Mouse (Mus musculus): Measurements from ENCODE around the gene Samd13.

Gene Samd13

DNA sequence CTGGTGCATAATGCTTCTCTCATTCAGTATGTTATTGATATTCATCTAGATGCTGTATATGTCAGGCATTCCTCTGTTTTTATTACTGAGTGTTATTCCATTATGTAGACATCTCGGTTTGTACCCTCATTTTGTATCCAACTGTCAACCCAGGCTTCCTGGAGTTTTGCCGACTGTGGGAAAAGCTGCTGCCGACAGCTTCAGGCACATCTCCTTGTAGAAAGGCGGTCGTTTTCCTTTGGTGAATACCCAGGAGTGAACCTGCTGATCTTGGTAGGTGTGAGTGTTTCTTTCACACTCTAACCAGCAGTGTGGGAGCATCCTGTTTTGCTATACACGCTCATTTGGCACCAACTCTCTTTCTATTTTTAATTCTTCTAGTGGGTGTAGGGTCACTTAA lies 24.4 kb downstream of the Samd13 start:
- no peak for DNase-seq

- DNase-seq, result peak; percentile 47
Measured at GRCm38 (mm10) chr3:146659321-146659720, 26.1 kb downstream of the Samd13 start.

DNA sequence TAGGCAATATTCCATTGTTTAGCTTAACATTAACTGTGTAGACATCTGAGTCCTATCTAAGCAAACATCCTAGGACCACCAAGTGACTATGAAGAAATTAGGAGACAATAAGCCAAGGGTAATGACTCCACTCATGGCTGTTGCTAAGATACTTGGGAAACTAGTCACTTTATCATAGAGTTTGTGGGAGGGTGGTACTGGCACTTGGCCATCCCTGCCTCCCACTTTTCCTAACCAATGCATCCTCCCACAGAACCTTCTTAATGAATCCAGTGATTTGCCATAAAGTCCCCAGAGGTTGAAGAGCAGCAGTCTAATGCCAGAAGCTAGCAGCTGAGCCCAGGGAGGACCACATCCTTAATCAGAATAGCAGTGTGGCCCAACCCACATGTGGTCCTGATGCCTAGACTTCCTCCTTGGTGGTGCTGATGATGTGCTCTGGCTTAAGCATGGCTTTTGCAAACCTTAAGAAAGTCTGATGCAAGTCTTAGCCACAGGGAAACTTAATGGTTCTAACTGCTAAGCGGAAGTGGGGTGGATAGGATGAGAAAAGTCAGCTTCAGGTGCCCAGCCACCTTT lies 27.2 kb downstream of the Samd13 start:
- no peak for DNase-seq

GRCm38 (mm10) chr3:146657433-146657832 lies 28.0 kb downstream of the Samd13 start:
- DNase-seq, result no peak

DNA sequence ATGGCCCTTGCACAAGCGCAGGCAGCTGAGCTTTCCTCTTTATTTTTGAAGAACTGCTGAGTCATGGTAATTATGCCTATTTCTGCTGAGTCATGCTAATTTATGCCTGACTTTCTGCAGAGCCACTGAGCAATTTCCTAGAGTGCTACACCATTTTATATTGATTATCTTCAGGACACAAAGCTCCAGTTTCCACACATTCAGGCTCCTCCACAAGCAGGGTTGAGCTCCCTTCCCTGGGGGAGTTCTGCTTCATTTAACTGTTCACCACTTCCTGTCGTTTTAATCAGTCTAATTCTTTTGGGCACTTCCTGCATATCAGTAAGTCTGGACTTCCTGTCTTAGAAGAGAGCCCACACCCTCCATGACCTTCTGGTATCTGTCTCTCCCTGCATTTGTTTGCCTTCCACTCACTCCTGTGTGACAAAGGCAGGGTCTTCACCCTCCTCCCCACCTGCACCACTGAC lies 30.2 kb downstream of the Samd13 start:
- DNase-seq, result no peak

DNA sequence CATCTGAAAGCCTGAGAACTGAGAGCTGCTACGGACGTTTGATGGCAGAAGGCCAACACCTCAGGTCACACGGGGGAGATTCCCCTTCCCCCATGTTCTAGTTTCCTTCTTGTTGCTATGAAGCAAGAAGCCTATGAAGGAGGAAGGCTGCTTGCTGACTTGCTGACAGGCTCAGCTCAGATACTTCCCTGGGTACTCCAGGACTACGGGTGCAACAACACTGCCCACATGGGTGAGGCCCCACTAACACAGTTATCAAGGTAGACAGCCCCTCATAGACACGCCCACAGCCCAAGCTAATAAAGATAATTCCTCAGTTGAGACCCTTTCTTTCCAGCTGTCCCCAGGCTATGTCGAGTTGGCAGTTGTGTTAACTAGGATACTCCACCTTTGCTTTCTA lies 31.7 kb downstream of the Samd13 start:
- no peak for DNase-seq

GRCm38 (mm10) chr3:146652431-146652830 lies 33.0 kb downstream of the Samd13 start:
- no peak for DNase-seq

GRCm38 (mm10) chr3:146651217-146651616 lies 34.2 kb downstream of the Samd13 start, which contains the start of gene 4930503B20Rik:
TSS of gene 4930503B20Rik (minus strand) at chr3:146651317.
- DNase-seq, result no peak

DNA sequence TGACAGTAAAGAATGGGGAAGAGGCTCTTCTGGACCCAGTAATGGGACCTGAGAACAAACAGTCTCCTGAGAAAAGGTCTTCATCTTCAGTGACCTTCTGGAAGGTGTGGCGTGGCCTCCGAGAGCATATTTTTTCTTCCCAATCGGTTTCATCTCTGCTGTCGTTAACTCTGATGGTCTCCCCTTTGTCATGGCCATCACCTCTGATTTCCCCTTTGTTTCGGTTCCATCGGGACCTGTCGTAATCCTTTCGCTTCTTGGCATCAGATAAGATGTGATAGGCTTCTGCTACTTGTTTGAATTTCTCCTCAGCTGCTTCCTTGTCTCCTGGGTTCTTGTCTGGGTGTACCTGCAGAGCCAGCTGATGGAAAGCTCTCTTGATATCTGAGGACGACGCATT lies 34.7 kb downstream of the Samd13 start:
- no peak for DNase-seq

DNA sequence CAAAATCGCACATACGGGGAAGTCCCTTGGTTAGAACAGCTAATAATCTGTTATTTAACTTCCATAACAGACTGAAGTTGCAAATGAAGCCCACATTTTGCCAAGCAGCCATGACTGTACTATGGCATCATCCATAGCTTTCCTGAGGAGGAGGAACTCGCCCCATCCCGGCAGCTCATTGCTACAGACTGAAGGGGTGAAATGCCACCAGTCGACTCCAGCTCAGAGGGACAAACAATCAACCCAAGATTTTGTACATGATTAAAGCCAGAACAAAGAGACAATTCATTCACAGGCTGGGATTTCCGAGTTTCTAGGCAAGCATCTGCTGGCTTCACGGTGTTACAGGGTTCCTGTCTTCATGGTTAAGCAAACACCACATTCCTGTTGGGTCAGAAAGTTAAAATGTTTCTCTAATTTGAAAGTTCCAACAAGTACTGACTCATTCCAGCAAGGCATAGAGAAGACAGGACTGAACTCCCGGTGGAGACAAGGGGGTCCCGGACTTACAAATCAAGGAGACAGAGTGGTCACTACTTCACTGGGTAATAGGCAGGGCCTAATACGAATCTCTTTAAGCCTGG lies 36.0 kb downstream of the Samd13 start:
- no peak for DNase-seq

DNA sequence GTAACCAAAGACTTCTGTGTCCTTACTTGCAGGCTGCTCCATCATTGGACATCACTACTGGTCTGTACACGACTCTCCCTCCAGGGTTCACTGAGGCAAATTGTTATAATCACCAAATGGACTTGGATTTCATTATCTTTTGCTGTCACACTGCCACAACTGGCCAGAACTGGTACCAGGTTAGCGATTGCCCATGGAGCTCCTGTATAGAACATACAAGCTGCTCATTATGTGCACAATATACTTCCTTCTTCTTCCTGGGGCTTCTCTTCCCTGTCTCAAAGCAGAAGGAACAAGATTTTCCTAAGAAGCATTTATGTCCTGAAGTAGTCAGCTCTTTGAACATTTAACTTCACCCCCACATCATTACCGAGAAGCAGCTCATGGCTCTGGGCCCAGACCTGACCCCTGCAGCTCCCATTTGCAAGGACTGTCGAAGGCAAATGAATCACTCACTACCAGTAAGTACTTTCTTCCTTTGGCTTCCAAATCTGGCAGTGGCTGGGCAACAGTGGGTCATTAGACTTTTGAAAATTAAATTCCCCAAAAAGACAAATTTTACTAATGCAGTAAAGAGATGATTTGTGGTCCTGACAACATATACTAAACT lies 43.5 kb downstream of the Samd13 start:
- no peak for DNase-seq

DNA sequence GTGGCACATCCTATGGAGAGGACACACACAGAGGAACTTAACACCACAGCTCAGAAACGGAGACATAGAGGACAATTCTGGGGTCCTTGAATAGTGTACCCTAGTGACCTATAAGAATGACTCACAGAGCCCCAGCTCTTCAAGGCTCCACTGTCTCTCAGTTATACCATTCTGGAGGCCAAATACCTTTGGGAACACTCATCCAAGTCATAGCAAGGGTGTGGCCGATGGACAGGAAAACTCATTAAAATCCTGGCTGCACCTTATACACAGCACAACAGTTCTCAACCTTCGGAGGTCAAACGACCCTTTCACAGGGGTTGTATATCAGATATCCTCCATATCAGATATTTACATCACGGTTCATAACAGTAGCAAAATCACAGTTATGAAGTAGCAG lies 52.9 kb downstream of the Samd13 start:
- DNase-seq, result no peak

- DNase-seq, result no peak
Measured at GRCm38 (mm10) chr3:146628227-146628982, 57.0 kb downstream of the Samd13 start.

GRCm38 (mm10) chr3:146625766-146626165 lies 59.6 kb downstream of the Samd13 start:
- no peak for DNase-seq

DNA sequence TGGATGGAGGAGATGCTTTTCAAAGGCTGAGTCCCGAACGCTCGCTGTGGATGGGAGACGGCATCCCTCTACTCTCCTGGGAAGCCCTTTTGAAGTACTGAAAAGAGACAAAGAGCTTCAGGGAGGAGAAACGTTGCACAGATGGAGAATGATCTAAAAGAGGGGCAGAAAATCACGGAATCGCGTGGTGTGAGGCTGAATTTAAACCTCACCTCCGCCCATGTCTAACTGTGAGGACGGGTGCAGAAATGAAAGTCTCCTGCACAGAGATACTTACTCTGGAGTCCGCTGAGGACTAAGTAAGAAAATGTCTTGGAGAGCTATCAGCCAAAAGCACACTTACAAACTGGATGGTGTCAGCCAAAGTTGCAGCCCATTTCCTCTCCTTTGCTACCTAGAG lies 63.4 kb downstream of the Samd13 start:
- DNase-seq, result no peak

GRCm38 (mm10) chr3:146620555-146621249 lies 64.7 kb downstream of the Samd13 start:
- peak; percentile 77 for DNase-seq

GRCm38 (mm10) chr3:146620101-146620500 lies 65.3 kb downstream of the Samd13 start:
- no peak for DNase-seq

DNA sequence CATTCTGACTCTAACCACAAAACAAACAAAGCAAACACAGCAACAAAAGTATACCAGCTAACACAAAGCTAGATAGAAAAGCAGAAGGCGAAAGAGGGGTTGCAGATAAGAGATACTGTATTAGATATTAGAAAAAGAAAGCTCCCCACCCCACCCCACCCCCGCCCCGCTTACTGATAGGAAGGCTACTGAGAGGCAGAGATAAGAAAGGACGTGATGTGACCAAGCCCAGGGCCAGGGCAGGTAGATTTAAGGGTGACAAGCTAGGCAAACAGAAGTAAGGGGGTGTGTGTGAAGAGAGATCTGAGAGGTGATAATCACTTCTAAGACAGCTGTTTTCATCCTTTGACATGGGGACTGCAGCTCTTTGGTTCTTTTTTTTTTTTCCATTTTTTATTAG lies 67.0 kb downstream of the Samd13 start:
- DNase-seq, result no peak

GRCm38 (mm10) chr3:146617946-146618345 lies 67.4 kb downstream of the Samd13 start:
- no peak for DNase-seq

GRCm38 (mm10) chr3:146616533-146617283 lies 68.7 kb downstream of the Samd13 start:
- no peak for DNase-seq

GRCm38 (mm10) chr3:146615496-146615895 lies 69.9 kb downstream of the Samd13 start, which contains the start of gene Dnase2b:
TSS of gene Dnase2b (minus strand) at chr3:146615596.
- no peak for DNase-seq

DNA sequence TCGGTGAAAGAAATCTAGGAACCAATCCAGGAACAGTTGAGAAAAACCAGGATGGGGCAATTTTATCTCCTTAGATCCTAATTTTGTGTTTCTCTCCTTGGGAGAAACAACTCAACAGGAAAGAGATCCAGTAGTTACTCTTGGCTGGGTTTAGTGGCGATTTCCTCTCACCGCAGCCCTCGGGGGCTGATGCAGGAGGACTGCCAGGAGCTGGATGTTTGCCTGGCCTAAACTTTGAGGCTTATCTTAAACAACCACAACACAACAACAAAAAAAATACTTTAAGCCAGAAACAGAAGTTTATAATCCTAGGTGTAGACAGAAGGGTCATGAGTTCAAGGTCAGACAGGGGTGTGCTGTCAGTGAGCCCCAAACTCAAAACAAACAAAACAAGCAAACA lies 73.6 kb downstream of the Samd13 start:
- no peak for DNase-seq

Measured in cerebellum, adult 8-10 months (tissue).